Mouse (Mus musculus): ENCODE measurements at regions not wholly inside any gene's neighbourhood (a gene's known extent, or its start where the extent isn't known, plus 50 kb on each side); places are given as distances from the start of the nearest gene placed in this dataset.

DNA sequence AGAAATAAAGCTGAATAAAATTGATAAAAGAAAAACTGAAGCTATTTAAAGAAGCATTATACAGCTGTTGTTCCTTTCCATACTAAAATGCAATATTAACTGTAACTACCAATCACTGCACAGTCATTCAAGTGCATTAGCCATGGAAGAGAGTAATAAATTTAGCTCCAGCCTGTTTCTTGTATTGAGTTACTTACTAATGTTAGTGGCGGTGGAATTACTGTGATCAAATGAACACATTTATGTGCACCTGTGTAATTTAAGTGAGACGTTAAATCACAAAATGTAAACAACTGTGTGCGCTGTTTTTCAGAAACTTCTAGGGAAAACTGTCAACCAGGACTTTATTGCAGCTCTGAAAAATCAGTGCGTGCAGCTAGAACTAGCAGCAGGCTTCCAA, 222.4 kb downstream of the Tusc1 start:
- ChIA-PET CTCF (interaction anchor here in 1 of 4 experiments (0.6 kb wide), 1 partner anchor 317 kb away, joined by 4 read pairs; no protein-coding TSS in a partner anchor), POLR2A (interaction anchor here in 1 of 4 experiments (0.6 kb wide), 1 partner anchor 49 kb away, joined by 3 read pairs; no protein-coding TSS in a partner anchor)

DNA sequence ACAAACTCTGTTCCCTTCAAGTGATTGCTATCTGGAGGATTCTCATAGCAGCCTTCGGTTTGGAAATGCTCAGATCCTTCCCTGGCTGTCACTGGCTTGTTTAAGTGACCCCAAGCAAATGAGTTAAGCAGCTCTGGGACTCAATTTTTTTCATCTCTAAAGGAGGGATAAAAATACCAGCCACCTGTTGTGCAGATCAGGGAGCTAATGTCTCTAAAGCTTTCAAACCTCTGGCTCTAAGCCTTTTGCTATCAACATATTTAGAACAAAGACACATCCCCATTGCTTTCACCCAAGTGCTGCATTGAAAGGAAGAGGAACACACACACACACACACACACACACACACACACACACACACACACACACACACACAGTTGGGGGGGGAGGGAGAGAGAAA, 241.2 kb downstream of the Tusc1 start:
- POLR2A ChIA-PET, result interaction anchor here in 1 of 4 experiments (0.7 kb wide), 1 partner anchor 422 kb away, joined by 3 read pairs; no protein-coding TSS in a partner anchor

GRCm38 (mm10) chr4:93063531-93063930, 271.8 kb downstream of the Tusc1 start:
- ChIA-PET CTCF (no interaction called here), POLR2A (interaction anchor here in 1 of 4 experiments (0.6 kb wide), 1 partner anchor 49 kb away, joined by 3 read pairs; no protein-coding TSS in a partner anchor)

More for the DNA sequence above, 241.2 kb downstream of the Tusc1 start:
- CTCF ChIA-PET, result no interaction called here
